Mouse (Mus musculus): ENCODE results near the gene Eva1a.

- TF ChIP-seq EP300 (IDR thresholded peaks at IDR 0.05; ENCODE audit: low read depth) (no peak), CTCF (IDR thresholded peaks at IDR 0.05; ENCODE audit: low read depth) (no peak)
These were observed 10.7 kb downstream of the Eva1a start for GRCm38 (mm10) chr6:82051569-82051968.
